Mouse (Mus musculus): ENCODE measurements around the gene Wfdc3.
A peak's percentile ranks its signal among the peaks of the same experiment; 100 is the strongest.

Gene Wfdc3

GRCm38 (mm10) chr2:164776130-164776529 lies 30.4 kb upstream of the Wfdc3 start:
- DNase-seq (ENCODE audit: low read depth, low spot score): no peak

- no peak for DNase-seq (ENCODE audit: low read depth, low spot score)
Measured at GRCm38 (mm10) chr2:164773989-164774364, 28.2 kb upstream of the Wfdc3 start.

GRCm38 (mm10) chr2:164773229-164773988 lies 27.7 kb upstream of the Wfdc3 start:
- no peak for DNase-seq (ENCODE audit: low read depth, low spot score)

GRCm38 (mm10) chr2:164771123-164771522 lies 25.4 kb upstream of the Wfdc3 start:
- no peak for DNase-seq (ENCODE audit: low read depth, low spot score)

- DNase-seq (ENCODE audit: low read depth, low spot score): no peak
Measured at GRCm38 (mm10) chr2:164770279-164770678, 24.5 kb upstream of the Wfdc3 start.

- DNase-seq (ENCODE audit: low read depth, low spot score): peak; percentile 98
Measured at GRCm38 (mm10) chr2:164769258-164770037, 23.7 kb upstream of the Wfdc3 start, which contains the start of gene Ube2c. Gene Ube2c (plus strand): TSS chr2:164769898.

- no peak for DNase-seq (ENCODE audit: low read depth, low spot score)
Measured at GRCm38 (mm10) chr2:164767812-164768540, 22.2 kb upstream of the Wfdc3 start.

- no peak for DNase-seq (ENCODE audit: low read depth, low spot score)
Measured at GRCm38 (mm10) chr2:164765841-164766240, 20.1 kb upstream of the Wfdc3 start.

- DNase-seq (ENCODE audit: low read depth, low spot score): no peak
Measured at GRCm38 (mm10) chr2:164762593-164762992, 16.9 kb upstream of the Wfdc3 start.

GRCm38 (mm10) chr2:164761971-164762370 lies 16.2 kb upstream of the Wfdc3 start:
- no peak for DNase-seq (ENCODE audit: low read depth, low spot score)

GRCm38 (mm10) chr2:164761502-164761901 lies 15.8 kb upstream of the Wfdc3 start:
- DNase-seq (ENCODE audit: low read depth, low spot score): no peak

- DNase-seq (ENCODE audit: low read depth, low spot score): no peak
Measured at GRCm38 (mm10) chr2:164760059-164760833, 14.5 kb upstream of the Wfdc3 start.

- no peak for DNase-seq (ENCODE audit: low read depth, low spot score)
Measured at GRCm38 (mm10) chr2:164758692-164759091, 13.0 kb upstream of the Wfdc3 start.

- DNase-seq (ENCODE audit: low read depth, low spot score): no peak
Measured at GRCm38 (mm10) chr2:164757841-164758240, 12.1 kb upstream of the Wfdc3 start.

GRCm38 (mm10) chr2:164754800-164755199 lies 9.1 kb upstream of the Wfdc3 start:
- DNase-seq (ENCODE audit: low read depth, low spot score): no peak

GRCm38 (mm10) chr2:164754105-164754504 lies 8.4 kb upstream of the Wfdc3 start:
- DNase-seq (ENCODE audit: low read depth, low spot score): no peak

- DNase-seq (ENCODE audit: low read depth, low spot score): no peak
Measured at GRCm38 (mm10) chr2:164752454-164752853, 6.7 kb upstream of the Wfdc3 start.

GRCm38 (mm10) chr2:164748991-164749390 lies 3.3 kb upstream of the Wfdc3 start:
- no peak for DNase-seq (ENCODE audit: low read depth, low spot score)

GRCm38 (mm10) chr2:164748191-164748590 lies 2.5 kb upstream of the Wfdc3 start:
- DNase-seq (ENCODE audit: low read depth, low spot score): no peak

GRCm38 (mm10) chr2:164746693-164747092 lies 962 bp upstream of the Wfdc3 start:
- no peak for DNase-seq (ENCODE audit: low read depth, low spot score)

GRCm38 (mm10) chr2:164744987-164745386 lies 744 bp downstream of the Wfdc3 start:
- no peak for DNase-seq (ENCODE audit: low read depth, low spot score)

Data from forelimb bud, embryonic 11.5 days (tissue).